Mouse (Mus musculus): ENCODE measurements around the gene Rgs9. TPM values are rescaled to one million over a fixed set of nuclear protein-coding genes. Genes with fewer than 3 reads are reported as not detected.

Rgs9 gene
- total RNA-seq, 4 experiments from 2014 or later = 118 to 133 (median 128) TPM

GRCm38 (mm10) chr11:109246920-109247319 is 51.0 kb downstream of the Rgs9 start:
- DNase-seq (ENCODE audit: low spot score in 2 of 2) = no peak

GRCm38 (mm10) chr11:109244635-109245360 is 53.1 kb downstream of the Rgs9 start:
- no peak for DNase-seq (ENCODE audit: low spot score in 2 of 2)

- no peak for DNase-seq (ENCODE audit: low spot score in 2 of 2)
These were observed 57.8 kb downstream of the Rgs9 start for GRCm38 (mm10) chr11:109240126-109240525.

- no peak for DNase-seq (ENCODE audit: low spot score in 2 of 2)
These were observed 59.3 kb downstream of the Rgs9 start for GRCm38 (mm10) chr11:109238671-109239070.

GRCm38 (mm10) chr11:109237796-109238195 is 60.1 kb downstream of the Rgs9 start:
- no peak for DNase-seq (ENCODE audit: low spot score in 2 of 2)

GRCm38 (mm10) chr11:109233627-109234026 is 64.3 kb downstream of the Rgs9 start:
- DNase-seq (ENCODE audit: low spot score in 2 of 2) = no peak

GRCm38 (mm10) chr11:109232811-109233210 is 65.1 kb downstream of the Rgs9 start:
- no peak for DNase-seq (ENCODE audit: low spot score in 2 of 2)

- DNase-seq (ENCODE audit: low spot score in 2 of 2) = no peak
These were observed 70.8 kb downstream of the Rgs9 start for GRCm38 (mm10) chr11:109227139-109227538.

GRCm38 (mm10) chr11:109221209-109222007 is 76.5 kb downstream of the Rgs9 start:
- DNase-seq (ENCODE audit: low spot score in 2 of 2) = no peak

GRCm38 (mm10) chr11:109218722-109219430 is 79.1 kb downstream of the Rgs9 start:
- DNase-seq (ENCODE audit: low spot score in 2 of 2) = no peak

GRCm38 (mm10) chr11:109217827-109218536 is 79.9 kb downstream of the Rgs9 start:
- DNase-seq (ENCODE audit: low spot score in 2 of 2) = no peak

- no peak for DNase-seq (ENCODE audit: low spot score in 2 of 2)
These were observed 87.2 kb downstream of the Rgs9 start for GRCm38 (mm10) chr11:109210772-109211171.

GRCm38 (mm10) chr11:109210341-109210740 is 87.6 kb downstream of the Rgs9 start:
- DNase-seq (ENCODE audit: low spot score in 2 of 2) = no peak

GRCm38 (mm10) chr11:109206732-109207131 is 91.2 kb downstream of the Rgs9 start:
- DNase-seq (ENCODE audit: low spot score in 2 of 2) = no peak

GRCm38 (mm10) chr11:109206028-109206427 is 91.9 kb downstream of the Rgs9 start:
- DNase-seq (ENCODE audit: low spot score in 2 of 2) = no peak

GRCm38 (mm10) chr11:109199612-109200293 is 98.2 kb downstream of the Rgs9 start:
- DNase-seq (ENCODE audit: low spot score in 2 of 2) = no peak

- DNase-seq (ENCODE audit: low spot score in 2 of 2) = peak; percentile 32 to 69
These were observed 105.0 kb downstream of the Rgs9 start for GRCm38 (mm10) chr11:109192673-109193557.

GRCm38 (mm10) chr11:109188235-109188634 is 109.7 kb downstream of the Rgs9 start:
- no peak for DNase-seq (ENCODE audit: low spot score in 2 of 2)

GRCm38 (mm10) chr11:109187631-109188184 is 110.2 kb downstream of the Rgs9 start:
- no peak for DNase-seq (ENCODE audit: low spot score in 2 of 2)

All from left cerebral cortex, adult 8-10 months (tissue).